Comparison of ENCODE assay signal across 8 mouse cellular contexts in genomic region chr14:100284861-100285655, GRCm38 (mm10). TPM values are rescaled to one million over a fixed set of nuclear protein-coding genes. Genes with fewer than 3 reads are reported as not detected.
DNase-seq lines count a peak whose midpoint lies in the region; ATAC-seq and TF ChIP-seq lines count a peak whose summit lies in the region.

No protein-coding gene starts in this region.

- peak overlapping the region; percentile 97 for H3K27ac ChIP-seq in lung, embryonic 15.5 days
- peak overlapping the region; percentile 29 for H3K27ac ChIP-seq in olfactory bulb, adult 2 months (ENCODE audit: insufficient read depth, low read depth, low read length)

- peak overlapping the region; percentile 73 for H3K4me3 ChIP-seq in lung, embryonic 15.5 days
- H3K4me3 ChIP-seq in olfactory bulb, adult 2 months (ENCODE audit: insufficient read depth, low read depth, low read length): peak overlapping the region; percentile 64

- no peaks in the 10 kb centered on the region for H3K27me3 ChIP-seq in lung, embryonic 15.5 days

- TF ChIP-seq POLR2A in olfactory bulb, adult 2 months (IDR thresholded peaks at IDR 0.05; ENCODE audit: insufficient read depth, low read depth, low read length): 0 out of 2 replicates have a peak, but pooled peaks have one; percentile 23

- under 1% methylated on average over 47 of the region's 48 CpGs for WGBS in lung, embryonic 15.5 days
- under 1% methylated on average over 48 of the region's 48 CpGs for WGBS in olfactory bulb, adult 2 months

- H3K4me2 ChIP-seq in lung, embryonic 15.5 days: peak overlapping the region; percentile 97

- ATAC-seq in hematopoietic stem cell, adult 5-6 weeks (replicated peaks in 1 of 2; ENCODE audit: insufficient read depth in 1 of 2, low FRiP score in 2 of 2, low TSS enrichment in 1 of 2, low read depth in 1 of 2, poor library complexity in 2 of 2, severe bottlenecking in 2 of 2): peak; percentile 57 to 64
- peak; percentile 91 for ATAC-seq in lung, embryonic 15.5 days (ENCODE audit: borderline replicate concordance, extremely low read depth, low FRiP score, low TSS enrichment)

- no peaks in the 10 kb centered on the region for H3K9me3 ChIP-seq in lung, embryonic 15.5 days

- no peak for TF ChIP-seq CTCF in olfactory bulb, adult 2 months (IDR thresholded peaks at IDR 0.05; ENCODE audit: insufficient read depth, low read depth, low read length)

- H3K36me3 ChIP-seq in lung, embryonic 15.5 days: no peaks in the 10 kb centered on the region

- DNase-seq in MN1 (ENCODE audit: low spot score): peak; percentile 15
- DNase-seq in cerebellum, adult 8-10 months: peak; percentile 57
- peak; percentile 24 to 68 for DNase-seq in frontal cortex, adult 2 months (ENCODE audit: extremely low spot score in 1 of 2, low spot score in 1 of 2)
- peak; percentile 74 for DNase-seq in layer of hippocampus, adult 9-11 months
- DNase-seq in thymus, adult 18-20 months: peak; percentile 13 to 24

- H3K4me1 ChIP-seq in lung, embryonic 15.5 days: peaks cover 24% of the 10 kb centered on the region
- peaks cover 10% of the 10 kb centered on the region for H3K4me1 ChIP-seq in olfactory bulb, adult 2 months (ENCODE audit: control insufficient read depth, insufficient read depth, low read length)

- peak overlapping the region; percentile 61 for H3K9ac ChIP-seq in lung, embryonic 15.5 days

RNA-seq across cellular contexts. Expression of gene Klf12, which starts 0.6 kb away (rescaled TPM):
- 23.0 and 25.4 TPM in 2 replicates for polyA plus RNA-seq in frontal cortex, adult 2 months (2012; rRNA removed)
- 6.2 and 6.6 TPM in 2 replicates for total RNA-seq in hematopoietic stem cell, adult 5-6 weeks (2017)
- polyA plus RNA-seq in lung, embryonic 15.5 days (2015; fragmentation: Nextera tagmentation; extraction: Ambion mirVana): 10.4 and 11.6 TPM in 2 replicates
- not detected in 2 replicates for polyA plus RNA-seq in olfactory bulb, adult 2 months (2012; ENCODE audit: insufficient read depth, insufficient read length, low replicate concordance, missing spikeins)

Comparison
In these comparisons a context has a peak if more than half of its experiments do, and no peak if none do; other contexts are left out.
1. Peak in every context shown above with its lines: DNase-seq, ATAC-seq, H3K4me3 ChIP-seq and H3K27ac ChIP-seq.
2. DNase-seq: peak in every context shown above with its lines; median percentile 74 in layer of hippocampus, adult 9-11 months; 57 in cerebellum, adult 8-10 months; 46 in frontal cortex, adult 2 months; 18 in thymus, adult 18-20 months; 15 in MN1.